Mouse (Mus musculus) thymus, postnatal 0 days (tissue): Measurements from ENCODE around the gene Neurl2. TPM values are rescaled to one million over a fixed set of nuclear protein-coding genes. Genes with fewer than 3 reads are reported as not detected.
"Not testable (repeated sequence)": the region's sequence is repeated elsewhere in the genome, so short reads cannot be mapped to it uniquely, and the experiment has no call there.

Source experiments
- DNase-seq: peaks from one replicate; pipeline ENCODE4 v3.0.0-alpha.2; 2015; ENCODE audit warnings: low spot score
- polyA plus RNA-seq: library from polyadenylated mRNA; unstranded; fragments of >200 nt; fragmentation: Nextera tagmentation; extraction: Ambion mirVana; gene quantifications from 2 replicates; pipeline ENCODE4 v1.2.1, GENCODE M21; 2015

Gene Neurl2
- polyA plus RNA-seq, 1 experiment from 2014 or later = 5.9 TPM

GRCm38 (mm10) chr2:164859155-164859554 lies 25.9 kb upstream of the Neurl2 start:
- no peak for DNase-seq

DNA sequence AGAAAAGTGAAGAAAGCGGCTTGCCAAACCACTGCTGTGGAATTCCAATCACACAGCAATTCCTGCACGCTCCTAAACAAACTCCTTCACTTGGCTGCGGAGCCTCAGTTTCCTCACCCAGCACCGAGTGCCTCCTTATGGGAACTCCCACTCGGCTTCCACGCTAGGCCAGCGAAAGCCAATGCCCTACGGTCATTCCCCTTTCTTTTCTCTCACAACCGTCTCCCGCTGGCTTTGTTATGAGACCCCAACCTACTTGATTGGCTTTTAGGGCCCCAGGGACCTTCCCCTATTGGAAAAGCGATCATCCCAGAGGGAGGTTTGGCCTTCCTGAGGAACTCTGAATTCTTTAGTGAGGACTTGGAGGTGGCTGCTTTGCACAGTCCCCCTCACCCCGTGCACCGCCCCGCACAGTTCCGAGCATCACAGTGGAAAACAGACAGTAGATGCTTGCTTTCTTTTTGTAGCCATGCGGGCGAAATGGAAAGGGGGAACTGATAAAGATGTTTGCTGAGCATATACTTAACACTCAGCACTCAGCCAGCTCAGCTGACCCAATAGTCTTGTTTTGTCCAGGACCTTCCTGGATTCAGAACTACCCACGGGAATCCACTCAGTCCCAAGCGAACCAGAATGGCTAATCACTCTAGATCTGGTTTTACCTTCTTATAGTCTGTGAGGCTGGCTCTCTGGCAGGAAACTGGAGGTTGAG lies 24.7 kb upstream of the Neurl2 start:
- no peak for DNase-seq

- DNase-seq = peak; percentile 50
Measured at GRCm38 (mm10) chr2:164857101-164857821, 24.0 kb upstream of the Neurl2 start, which contains the start of gene Pltp. Gene Pltp, minus strand, starts transcription at chr2:164857711.

DNA sequence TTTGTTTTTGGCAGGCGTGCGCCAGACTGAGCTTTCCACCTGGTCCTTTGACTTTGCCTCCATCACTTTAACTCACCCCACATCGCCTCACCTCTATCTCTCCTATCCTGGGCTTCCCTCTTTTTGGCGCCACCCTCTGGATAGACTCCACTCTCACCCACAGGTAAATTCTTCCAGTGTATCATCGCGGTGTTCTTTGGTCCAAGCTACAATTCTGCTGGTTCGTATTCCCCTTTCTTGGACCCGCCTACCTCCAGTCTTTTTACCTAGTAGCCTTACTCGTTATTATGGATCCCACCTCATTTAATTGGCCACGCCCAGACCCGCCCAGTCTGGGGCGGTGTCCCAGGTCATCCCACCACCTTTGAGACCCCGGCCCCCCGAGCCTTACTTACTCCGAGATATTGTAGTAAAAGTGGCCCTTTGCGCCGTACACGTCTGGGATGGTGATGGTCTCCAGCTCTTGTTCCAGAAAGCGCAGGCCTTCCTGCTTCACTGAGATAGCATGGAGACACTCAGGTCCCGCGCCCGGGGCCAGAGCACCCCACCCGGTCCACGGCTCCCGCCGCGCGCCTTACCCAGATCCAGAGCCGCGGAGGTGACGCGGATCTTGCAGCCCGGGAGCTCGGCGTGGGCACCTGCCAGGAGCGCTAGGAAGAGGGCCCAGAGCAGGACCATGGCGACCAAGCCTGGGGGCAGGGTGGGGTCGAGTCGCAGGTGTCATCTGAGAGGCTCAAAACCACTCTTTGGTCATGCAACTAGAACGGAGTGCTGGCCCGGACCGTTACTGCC lies 23.2 kb upstream of the Neurl2 start:
- DNase-seq = no peak

GRCm38 (mm10) chr2:164855572-164855971 lies 22.3 kb upstream of the Neurl2 start:
- DNase-seq = not testable (repeated sequence)

DNA sequence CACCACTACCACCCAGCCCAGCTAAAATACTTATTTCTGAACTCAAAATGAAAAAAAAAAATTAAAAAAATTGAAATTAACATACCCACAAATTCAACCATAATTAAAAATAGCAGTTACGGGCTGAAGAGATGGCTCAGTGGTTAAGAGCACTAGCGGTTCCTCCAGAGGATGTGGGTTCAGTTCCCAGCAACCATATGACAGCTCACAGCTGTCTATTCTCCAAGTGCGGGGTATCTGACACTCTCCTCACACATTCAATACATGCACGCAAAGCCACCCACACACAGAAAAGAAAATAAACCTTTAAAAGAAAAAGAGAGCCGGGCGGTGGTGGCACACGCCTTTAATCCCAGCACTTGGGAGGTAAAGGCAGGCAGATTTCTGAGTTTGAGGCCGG lies 16.8 kb upstream of the Neurl2 start:
- DNase-seq = peak; percentile 81

DNA sequence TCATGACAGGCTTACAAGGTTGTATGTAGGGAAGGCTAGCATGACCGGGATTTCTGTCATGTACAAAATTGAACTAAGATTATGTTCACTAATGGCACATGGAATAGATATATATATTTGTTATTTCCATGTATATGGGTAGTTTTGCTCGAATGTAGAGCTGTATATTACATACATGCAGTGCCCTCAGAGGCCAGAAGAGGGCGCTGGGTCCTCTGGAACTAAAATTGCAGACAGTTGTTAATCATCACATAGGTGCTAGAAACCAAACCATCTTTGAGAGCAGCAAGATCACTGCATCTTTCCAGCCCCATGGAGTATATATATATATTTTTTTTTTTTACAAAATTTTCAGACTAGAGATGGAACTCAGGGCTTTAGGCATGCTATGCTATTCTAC lies 12.5 kb upstream of the Neurl2 start:
- peak; percentile 25 for DNase-seq

DNA sequence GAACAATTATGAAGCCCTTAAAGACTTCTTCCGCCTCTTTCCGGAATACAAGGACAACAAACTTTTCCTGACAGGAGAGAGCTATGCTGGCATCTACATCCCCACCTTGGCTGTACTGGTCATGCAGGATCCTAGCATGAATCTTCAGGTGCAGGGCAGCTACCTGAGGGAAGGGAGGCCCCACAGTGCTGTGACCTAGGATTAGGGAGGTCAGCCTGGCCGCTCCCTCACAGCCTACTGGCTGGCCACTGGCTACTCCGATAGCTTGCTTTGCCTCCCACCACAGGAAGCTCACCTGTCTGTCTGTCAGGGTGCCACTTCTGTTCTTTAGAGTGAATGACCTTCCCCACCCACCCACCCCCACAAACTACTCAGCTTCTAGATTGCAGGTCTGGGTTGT lies 1.9 kb upstream of the Neurl2 start:
- no peak for DNase-seq

DNA sequence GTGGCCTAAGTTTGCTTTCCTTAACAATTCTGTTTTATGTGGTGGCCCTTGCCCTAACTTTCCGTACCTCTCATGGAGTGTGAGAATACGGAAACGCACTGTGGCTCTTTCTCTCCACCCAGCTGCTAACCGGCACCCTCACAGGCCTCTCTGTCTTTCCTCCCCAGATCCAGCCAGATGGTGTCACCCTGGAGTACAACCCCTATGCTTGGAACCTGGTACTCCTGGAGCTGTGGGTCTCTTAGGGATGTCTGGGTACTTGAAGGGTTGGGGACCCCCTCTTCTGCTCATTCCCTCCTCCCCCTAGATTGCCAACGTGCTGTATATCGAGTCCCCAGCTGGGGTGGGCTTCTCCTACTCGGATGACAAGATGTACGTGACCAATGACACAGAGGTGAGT lies 1.3 kb upstream of the Neurl2 start:
- DNase-seq = peak; percentile 58

GRCm38 (mm10) chr2:164832748-164833301 lies 431 bp downstream of the Neurl2 start, which contains the start of gene Ctsa:
Gene Ctsa, plus strand, starts transcription at chr2:164832873.
- DNase-seq = peak; percentile 77

GRCm38 (mm10) chr2:164832032-164832747 lies 1.1 kb downstream of the Neurl2 start:
- no peak for DNase-seq

DNA sequence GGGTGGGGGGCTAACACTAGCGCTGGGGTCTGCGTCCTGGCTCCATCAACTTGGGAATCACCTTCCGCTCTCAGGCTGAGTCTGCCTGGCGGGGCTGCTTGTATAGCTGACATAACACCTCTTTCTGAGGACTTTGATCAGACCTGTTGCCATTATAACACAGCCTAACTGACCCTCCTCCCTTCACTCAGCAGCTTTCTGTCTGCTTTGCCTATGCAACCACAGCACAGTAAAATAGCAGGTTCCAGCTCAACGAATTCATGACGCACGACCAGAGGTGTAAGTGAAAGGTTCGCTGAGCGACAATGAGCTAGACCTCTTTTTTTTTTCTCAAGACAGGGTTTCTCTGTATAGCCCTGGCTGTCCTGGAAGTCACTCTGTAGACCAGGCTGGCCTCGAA lies 2.2 kb downstream of the Neurl2 start:
- DNase-seq = no peak

DNA sequence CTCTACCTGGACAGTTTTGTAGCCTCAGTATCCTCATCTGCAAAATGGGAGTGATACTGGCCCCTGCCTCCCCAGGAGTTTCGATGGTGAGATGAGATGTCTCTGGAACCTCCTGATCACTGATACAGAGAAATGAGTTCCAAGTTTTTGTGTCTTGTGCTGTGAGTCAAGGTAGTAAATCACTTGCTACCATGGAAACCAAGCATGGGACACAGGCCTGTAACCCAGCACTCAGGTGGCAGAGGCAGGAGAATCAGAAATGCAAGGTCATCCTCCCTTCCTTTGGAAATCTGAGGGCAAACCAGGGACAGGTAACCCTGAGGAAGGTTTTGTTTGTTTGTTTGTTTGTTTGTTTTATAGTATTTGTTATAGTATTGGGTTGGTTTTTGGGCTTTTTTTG lies 4.2 kb downstream of the Neurl2 start:
- DNase-seq = no peak

- DNase-seq = no peak
Measured at GRCm38 (mm10) chr2:164828437-164828836, 4.8 kb downstream of the Neurl2 start, which contains the start of gene Spata25. Gene Spata25, minus strand, starts transcription at chr2:164828537.

DNA sequence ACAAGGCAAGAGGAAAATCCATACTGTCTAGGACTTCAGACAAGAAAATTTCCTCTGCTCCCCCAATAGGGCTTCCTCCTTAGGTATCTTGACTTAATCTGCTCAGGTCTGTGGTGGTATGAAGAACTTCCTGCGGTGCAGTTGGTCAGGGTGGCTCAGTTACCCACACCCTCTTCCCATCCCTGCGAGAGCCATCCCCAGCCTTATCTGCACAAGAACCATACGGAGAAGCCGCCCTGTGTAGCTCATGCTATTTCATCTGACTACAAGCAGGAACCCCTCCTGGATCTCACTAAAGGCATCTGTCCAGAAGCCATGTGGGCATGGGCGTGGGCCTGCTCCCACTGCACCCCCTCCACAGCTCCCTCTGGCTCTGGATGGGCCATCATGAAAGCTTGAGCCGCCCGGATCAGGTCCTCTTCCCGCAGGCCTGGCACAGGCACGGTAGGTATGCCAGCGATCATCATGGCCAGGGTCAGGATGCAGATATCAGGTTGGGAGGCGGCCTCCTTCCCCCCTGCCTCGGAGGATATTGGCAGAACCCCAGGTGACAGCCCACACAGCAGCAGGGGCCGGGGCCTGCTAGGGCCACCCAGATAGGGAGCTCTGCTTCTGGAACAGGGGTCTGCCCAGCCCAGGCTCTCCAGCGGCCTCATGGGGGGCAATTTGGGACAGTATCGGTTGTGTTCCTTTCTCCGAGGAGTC lies 6.0 kb downstream of the Neurl2 start:
- no peak for DNase-seq

GRCm38 (mm10) chr2:164825521-164825920 lies 7.7 kb downstream of the Neurl2 start:
- no peak for DNase-seq

- DNase-seq = no peak
Measured at GRCm38 (mm10) chr2:164823969-164824368, 9.3 kb downstream of the Neurl2 start.

- peak; percentile 34 for DNase-seq
Measured at GRCm38 (mm10) chr2:164823181-164823585, 10.1 kb downstream of the Neurl2 start.

DNA sequence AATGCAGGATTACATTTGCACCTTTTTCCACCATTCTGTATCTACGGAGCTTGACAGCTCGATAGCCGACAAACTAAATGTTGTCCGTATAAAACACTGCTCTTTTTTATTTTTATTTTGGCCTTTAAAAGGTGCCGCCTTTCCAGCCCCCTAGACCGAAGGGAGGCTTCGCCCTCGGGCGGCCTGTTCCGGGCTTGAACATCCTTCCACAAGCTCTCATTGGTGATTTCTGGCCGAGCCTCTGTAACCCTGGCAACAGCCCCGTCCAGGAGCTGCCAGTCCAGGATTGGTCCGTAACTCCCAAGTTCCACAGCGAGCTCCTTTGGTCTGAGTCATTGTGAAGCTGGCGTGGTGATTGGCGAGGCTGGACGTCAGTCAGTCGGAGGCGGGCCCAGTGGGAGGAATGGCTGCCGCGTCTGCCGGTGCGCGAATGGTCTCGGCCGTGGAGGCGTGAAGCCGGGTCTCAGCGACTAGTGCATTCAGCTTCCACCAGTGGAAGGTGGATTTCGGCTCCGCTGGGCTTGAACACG lies 10.6 kb downstream of the Neurl2 start, which contains the start of gene Zswim1:
Gene Zswim1, plus strand, starts transcription at position 51 of the 530 bp plus-strand sequence.
- peak; percentile 97 for DNase-seq

GRCm38 (mm10) chr2:164821060-164821459 lies 12.2 kb downstream of the Neurl2 start:
- DNase-seq = no peak
